Mouse (Mus musculus): ENCODE results near the gene Olfr488.
"Not testable (repeated sequence)": the region's sequence is repeated elsewhere in the genome, so short reads cannot be mapped to it uniquely, and the experiment has no call there.

The Olfr488 gene

GRCm38 (mm10) chr7:108258247-108258646, at the start of gene Olfr488:
Olfr488 (minus strand) TSS chr7:108258347.
- no peak for DNase-seq (ENCODE audit: extremely low spot score, low read depth, low spot score)

GRCm38 (mm10) chr7:108288834-108289233, 30.7 kb upstream of the Olfr488 start, which contains the start of gene Olfr490:
Olfr490 (minus strand) TSS chr7:108288934.
- DNase-seq (ENCODE audit: extremely low spot score, low read depth, low spot score): no peak

- no peak for DNase-seq (ENCODE audit: extremely low spot score, low read depth, low spot score)
Measured at GRCm38 (mm10) chr7:108233551-108233950, 24.6 kb downstream of the Olfr488 start.

- DNase-seq (ENCODE audit: extremely low spot score, low read depth, low spot score): not testable (repeated sequence)
Measured at GRCm38 (mm10) chr7:108214536-108214935, 43.6 kb downstream of the Olfr488 start, which contains the start of gene Olfr487. Olfr487 (minus strand) TSS chr7:108214636.

All from hindlimb bud, embryonic 11.5 days (tissue).